Mouse (Mus musculus) erythroblast, embryonic 14.5 days (primary cell): ENCODE measurements around the gene Phactr2. TPM values are rescaled to one million over a fixed set of nuclear protein-coding genes. Genes with fewer than 3 reads are reported as not detected.
A peak's percentile ranks its signal among the peaks of the same experiment; 100 is the strongest.
"Not testable (repeated sequence)": the region's sequence is repeated elsewhere in the genome, so short reads cannot be mapped to it uniquely, and the experiment has no call there.

Experiments
- H3K27me3 ChIP-seq: 2 replicates; pipeline ENCODE4 v1.6.1; 2012; ENCODE audit warnings: inconsistent platforms; ENCODE audit not compliant: control insufficient read depth
- H3K36me3 ChIP-seq: 2 replicates; pipeline ENCODE4 v1.6.1; 2012; ENCODE audit warnings: mild to moderate bottlenecking, inconsistent platforms; ENCODE audit not compliant: control insufficient read depth
- H3K4me1 ChIP-seq: 2 replicates; pipeline ENCODE4 v1.6.1; 2012; ENCODE audit warnings: inconsistent platforms; ENCODE audit not compliant: control insufficient read depth
- H3K4me3 ChIP-seq: replicated peaks from 2 replicates; pipeline ENCODE3; 2012; ENCODE audit warnings: moderate library complexity, mild to moderate bottlenecking, inconsistent platforms
- H3K9me3 ChIP-seq: 2 replicates; pipeline ENCODE4 v1.6.1; 2012; ENCODE audit warnings: low read length, inconsistent platforms, mixed read lengths; ENCODE audit not compliant: control insufficient read depth
- GATA1 ChIP-seq: IDR thresholded peaks from 2 replicates; pipeline ENCODE4 v1.6.1; 2012; ENCODE audit warnings: low read length, inconsistent platforms, mixed read lengths
- TAL1 ChIP-seq: IDR thresholded peaks from 3 replicates; pipeline ENCODE4 v1.6.1; 2012; ENCODE audit warnings: low read length, inconsistent platforms, mixed read lengths
- polyA plus RNA-seq: library from polyadenylated mRNA; stranded (reverse); fragments of >175 nt; gene quantifications from 2 replicates; pipeline ENCODE4 v1.2.3, GENCODE M21; 2012

Gene Phactr2
- polyA plus RNA-seq, 1 experiment, result 0.02 TPM

DNA sequence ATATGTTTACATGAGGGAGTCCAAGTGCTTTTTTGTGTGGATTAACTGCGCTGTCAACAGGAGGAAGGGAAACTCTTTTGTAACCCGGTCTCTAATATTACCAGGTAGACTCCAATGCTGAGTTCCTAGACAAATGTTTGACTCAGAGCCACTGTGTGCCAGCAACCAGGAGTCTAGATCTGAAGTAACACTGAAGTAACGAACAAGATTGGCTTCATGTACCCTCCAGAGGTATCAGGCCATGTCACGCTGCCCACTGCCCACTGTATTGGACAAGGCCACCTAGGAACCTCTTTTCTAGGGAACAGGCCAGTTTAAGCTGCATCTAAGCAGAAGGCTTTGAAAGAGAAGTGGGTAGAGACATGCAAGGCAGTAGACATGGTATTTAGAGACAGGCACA is 265.2 kb downstream of the Phactr2 start:
- Histone ChIP-seq H3K27me3 (no peaks in the 10 kb centered on the region), H3K9me3 (no peaks in the 10 kb centered on the region), H3K4me3 (no peak overlapping the region), H3K4me1 (no peaks in the 10 kb centered on the region), H3K36me3 (no peaks in the 10 kb centered on the region)
- no peak for TF ChIP-seq GATA1
- TF ChIP-seq TAL1, result no peak

DNA sequence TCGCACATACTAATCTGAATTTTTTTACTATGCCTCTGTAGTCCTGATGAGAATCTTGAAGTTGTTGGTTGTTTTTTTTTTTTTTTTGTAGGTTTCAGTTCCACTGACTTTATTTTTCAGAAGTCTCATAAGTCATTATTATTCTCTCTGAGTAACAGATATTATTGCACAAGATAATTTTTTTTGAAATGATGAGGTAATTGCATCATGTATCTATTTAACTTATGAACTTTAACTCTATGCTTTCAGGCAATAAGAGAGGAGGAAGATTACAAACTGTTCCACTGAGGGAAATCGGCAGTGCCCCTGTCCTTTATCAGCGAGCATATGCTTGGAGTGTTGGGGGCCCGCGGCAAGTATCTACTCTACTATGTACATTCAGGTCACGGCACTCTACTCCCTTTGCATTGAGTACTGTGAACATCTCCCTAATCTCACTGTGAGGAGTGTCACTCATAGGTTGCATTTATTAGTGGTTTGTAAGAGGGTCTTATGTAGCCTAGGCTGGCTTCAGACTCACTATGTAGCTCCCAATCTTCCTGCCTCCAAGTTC is 272.4 kb downstream of the Phactr2 start:
- Histone ChIP-seq H3K27me3 (no peaks in the 10 kb centered on the region), H3K4me3 (peak overlapping the region; percentile 22)
- TF ChIP-seq TAL1, result no peak
- TF ChIP-seq GATA1, result peak; percentile 15; the same call in 1 of the 2 replicates

DNA sequence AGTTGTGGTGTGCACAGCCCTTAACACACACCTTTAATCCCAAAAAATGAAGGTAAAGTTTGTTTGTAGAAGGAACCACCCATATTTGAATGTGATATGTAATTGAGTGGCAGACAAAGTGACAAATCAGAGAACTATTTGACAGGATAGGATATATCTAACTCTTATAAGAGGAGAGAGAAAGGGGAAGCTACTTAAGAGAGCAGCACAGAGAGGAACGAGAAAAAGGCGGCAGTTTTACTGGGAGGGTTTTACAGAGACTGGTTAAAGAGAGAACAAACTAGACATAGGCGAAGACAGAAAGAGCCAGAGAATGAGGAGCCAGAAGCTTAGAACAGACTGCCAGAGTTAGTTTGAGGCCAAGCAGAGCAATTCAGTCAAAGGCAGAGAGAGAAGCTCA is 273.4 kb downstream of the Phactr2 start:
- no peaks in the 10 kb centered on the region for H3K27me3 ChIP-seq

More for the DNA sequence above, 272.4 kb downstream of the Phactr2 start:
- Histone ChIP-seq H3K4me1 (peaks cover 25% of the 10 kb centered on the region), H3K9me3 (no peaks in the 10 kb centered on the region), H3K36me3 (no peaks in the 10 kb centered on the region)

DNA sequence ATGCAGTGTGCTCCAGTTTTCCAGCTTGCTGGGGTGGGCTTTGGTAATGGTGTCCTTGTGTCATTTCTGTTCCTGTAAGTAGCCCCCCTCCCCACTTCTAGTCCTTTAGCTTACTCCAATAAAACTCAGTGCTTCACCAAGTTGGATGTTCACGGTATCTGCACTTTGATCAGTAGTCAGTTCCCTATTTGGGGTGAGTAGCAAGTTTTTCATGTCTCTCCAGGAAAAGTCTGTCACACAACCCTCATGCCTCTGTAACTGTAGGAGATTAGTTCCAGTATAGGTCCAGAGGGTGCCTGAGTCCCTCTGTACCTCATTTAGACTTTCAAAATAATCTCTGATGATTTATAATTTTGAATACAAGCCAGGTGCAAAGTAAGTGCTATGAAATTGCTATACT is 275.0 kb downstream of the Phactr2 start:
- Histone ChIP-seq H3K4me3 (no peak overlapping the region), H3K36me3 (no peaks in the 10 kb centered on the region), H3K4me1 (peaks cover 25% of the 10 kb centered on the region), H3K9me3 (no peaks in the 10 kb centered on the region), H3K27me3 (no peaks in the 10 kb centered on the region)
- TF ChIP-seq GATA1, result no peak
- no peak for TF ChIP-seq TAL1

More for the DNA sequence above, 273.4 kb downstream of the Phactr2 start:
- no peak overlapping the region for H3K4me3 ChIP-seq
- H3K4me1 ChIP-seq, result peaks cover 25% of the 10 kb centered on the region
- H3K9me3 ChIP-seq, result no peaks in the 10 kb centered on the region
- TF ChIP-seq TAL1, result no peak
- TF ChIP-seq GATA1, result no peak
- H3K36me3 ChIP-seq, result no peaks in the 10 kb centered on the region

DNA sequence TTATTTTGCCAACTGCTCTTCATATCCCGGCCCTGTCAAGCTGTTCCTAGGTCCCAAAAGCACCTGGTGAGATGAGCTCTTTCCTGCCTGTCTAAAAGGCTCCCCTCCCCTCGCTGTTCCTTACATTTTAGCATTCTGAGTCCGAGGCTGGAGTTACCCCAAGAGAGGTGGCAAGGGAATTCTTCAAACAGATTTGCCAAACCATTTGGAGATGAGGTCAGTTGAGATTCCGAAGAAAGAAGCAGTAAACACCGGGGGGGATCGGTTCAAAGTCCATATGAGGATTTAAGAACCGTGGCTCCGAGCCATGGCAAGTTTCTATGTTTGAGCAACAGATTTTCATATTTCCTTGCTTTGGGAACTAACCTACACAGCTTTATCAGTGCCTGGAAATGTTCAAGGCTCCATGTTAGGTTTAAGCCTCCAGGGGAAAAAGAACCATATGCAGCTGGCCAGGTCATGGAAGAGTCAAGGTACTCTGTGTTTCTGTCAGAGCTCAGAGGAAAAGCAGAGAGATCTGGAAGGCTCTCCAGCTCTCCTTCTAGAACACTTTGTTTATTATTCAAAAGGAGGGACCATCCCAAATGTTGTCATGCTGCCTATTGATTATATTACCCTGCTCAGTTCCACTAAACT is 277.2 kb downstream of the Phactr2 start:
- Histone ChIP-seq H3K9me3 (no peaks in the 10 kb centered on the region), H3K4me3 (no peak overlapping the region), H3K4me1 (peaks cover 31% of the 10 kb centered on the region), H3K36me3 (no peaks in the 10 kb centered on the region), H3K27me3 (no peaks in the 10 kb centered on the region)
- TF ChIP-seq TAL1, result no peak

DNA sequence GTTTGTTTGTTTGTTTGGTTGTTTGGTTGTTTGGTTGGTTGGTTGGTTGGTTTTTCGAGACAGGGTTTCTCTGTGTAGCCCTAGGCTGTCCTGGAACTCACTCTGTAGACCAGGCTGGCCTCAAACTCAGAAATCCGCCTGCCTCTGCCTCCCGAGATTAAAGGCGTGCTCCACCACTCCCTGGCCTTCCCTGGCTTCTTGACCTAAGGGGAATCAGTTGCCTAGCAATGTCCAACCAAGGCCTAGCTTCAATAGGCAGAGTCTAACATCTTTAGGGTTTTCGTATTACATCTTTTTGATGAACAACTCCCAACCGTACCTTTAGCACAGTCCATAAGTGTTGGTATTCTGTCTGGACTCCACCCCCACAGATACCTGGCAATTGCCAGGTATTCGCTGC is 280.7 kb downstream of the Phactr2 start:
- peaks cover 18% of the 10 kb centered on the region for H3K4me1 ChIP-seq
- not testable (repeated sequence) for H3K27me3 ChIP-seq, H3K9me3 ChIP-seq
- H3K4me3 ChIP-seq, result peak overlapping the region; percentile 92
- peaks cover 26% of the 10 kb centered on the region for H3K36me3 ChIP-seq

DNA sequence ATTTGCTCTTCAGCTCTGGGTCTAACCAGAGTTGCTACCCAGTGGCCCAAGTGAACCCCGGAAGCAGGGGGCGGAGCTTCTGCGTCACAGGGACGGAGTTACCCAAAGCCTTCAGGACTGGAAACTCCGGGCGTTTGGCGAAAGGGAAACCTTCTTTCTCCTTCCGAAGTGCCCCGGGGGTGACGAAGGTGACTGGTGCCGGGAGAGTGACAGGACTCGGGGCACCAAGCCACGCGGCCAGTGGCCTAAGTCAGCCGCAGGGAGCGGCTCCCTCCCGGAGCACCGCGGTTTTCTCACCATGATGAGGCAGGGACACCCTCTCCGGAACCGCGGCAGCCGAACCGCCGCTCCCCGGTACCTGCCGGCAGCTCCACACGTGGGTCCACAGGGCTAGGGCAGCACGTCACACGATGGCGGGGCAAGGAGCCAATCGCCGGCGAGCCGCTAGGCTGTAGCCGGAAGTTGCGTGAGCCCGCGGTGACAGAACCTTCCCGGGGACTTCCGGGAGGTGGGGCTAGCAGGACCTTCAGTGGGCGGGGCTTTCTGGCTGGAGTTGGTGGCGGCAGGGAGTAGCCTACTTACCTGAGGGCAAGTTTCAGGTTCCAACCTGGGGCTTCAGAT is 281.4 kb downstream of the Phactr2 start, which contains the start of gene Ltv1:
Ltv1 (minus strand) TSS at position 438 of the 621 bp plus-strand sequence.
- Histone ChIP-seq H3K27me3 (no peaks in the 10 kb centered on the region), H3K9me3 (no peaks in the 10 kb centered on the region), H3K4me1 (peaks cover 18% of the 10 kb centered on the region), H3K4me3 (peak within 1 kb of the TSS; percentile 92), H3K36me3 (peaks cover 31% of the 10 kb centered on the region)
- no peak for TF ChIP-seq GATA1
- no peak for TF ChIP-seq TAL1

DNA sequence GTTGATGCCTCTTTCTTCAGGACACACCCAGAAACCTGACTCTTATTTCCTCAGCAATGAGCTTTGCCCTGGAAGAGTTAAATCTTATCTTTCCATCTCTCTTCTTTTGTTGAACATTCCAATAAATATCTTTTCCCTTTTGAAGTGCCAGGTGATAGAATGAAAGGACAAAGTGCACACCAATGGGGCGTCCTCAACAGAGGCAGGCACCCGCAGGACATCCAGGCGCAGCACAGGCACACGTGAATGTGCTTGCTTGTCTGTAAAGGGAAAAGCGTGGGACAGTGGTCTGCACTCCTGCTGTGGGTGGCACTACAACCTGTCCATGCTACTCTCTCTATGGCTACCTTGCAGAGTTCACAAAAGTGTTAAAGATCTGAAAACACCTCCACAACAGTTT is 284.3 kb downstream of the Phactr2 start:
- peaks cover 59% of the 10 kb centered on the region for H3K36me3 ChIP-seq
- H3K4me3 ChIP-seq, result no peak overlapping the region
- no peak for TF ChIP-seq TAL1
- no peak for TF ChIP-seq GATA1
- H3K27me3 ChIP-seq, result no peaks in the 10 kb centered on the region
- peaks cover 18% of the 10 kb centered on the region for H3K4me1 ChIP-seq
- H3K9me3 ChIP-seq, result no peaks in the 10 kb centered on the region

DNA sequence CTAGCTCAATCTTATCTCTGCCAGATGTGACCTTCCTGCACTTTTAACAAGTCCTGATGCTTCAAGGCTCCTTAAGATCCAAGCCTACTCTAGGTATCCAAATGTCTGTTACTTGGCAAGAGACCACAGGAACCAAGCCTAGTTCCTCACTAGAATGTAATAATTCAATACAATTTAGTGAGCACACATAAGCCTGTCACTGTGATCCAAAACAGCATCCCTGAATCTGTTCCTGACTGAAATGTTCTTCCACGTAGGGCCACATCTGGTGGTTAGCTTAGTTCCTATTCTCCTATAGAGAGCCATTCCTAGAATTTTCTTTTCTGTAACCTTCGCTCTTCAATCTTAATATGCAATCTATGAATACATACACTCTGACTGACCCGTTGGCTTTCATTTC is 287.5 kb downstream of the Phactr2 start:
- Histone ChIP-seq H3K4me1 (peaks cover 1% of the 10 kb centered on the region; the same call in 1 of the 2 replicates), H3K27me3 (no peaks in the 10 kb centered on the region), H3K9me3 (no peaks in the 10 kb centered on the region), H3K4me3 (no peak overlapping the region), H3K36me3 (peaks cover 85% of the 10 kb centered on the region)
- TF ChIP-seq GATA1, result no peak
- no peak for TF ChIP-seq TAL1
